Mouse (Mus musculus) gastrocnemius, postnatal 14 days (tissue): ENCODE measurements around the gene Pbrm1. TPM values are rescaled to one million over a fixed set of nuclear protein-coding genes. Genes with fewer than 3 reads are reported as not detected.

ENCODE experiments used
- DNase-seq: peaks from one replicate; pipeline ENCODE4 v3.0.0; 2021; ENCODE audit warnings: mixed read lengths
- intact Hi-C: fragments of 180-260 bp; cut with DNase I; formaldehyde crosslinking; loops from one replicate; pipeline ENCODE4 v1.15.1; 2025; ENCODE audit warnings: low total_unique reads
- total RNA-seq, 2 experiments: library from RNA; stranded (reverse); gene quantifications; 2 replicates each; pipeline ENCODE4 v1.2.3; 2021

Pbrm1 gene
- total RNA-seq, 2 experiments from 2014 or later: 49.4 to 51.6 TPM

DNA sequence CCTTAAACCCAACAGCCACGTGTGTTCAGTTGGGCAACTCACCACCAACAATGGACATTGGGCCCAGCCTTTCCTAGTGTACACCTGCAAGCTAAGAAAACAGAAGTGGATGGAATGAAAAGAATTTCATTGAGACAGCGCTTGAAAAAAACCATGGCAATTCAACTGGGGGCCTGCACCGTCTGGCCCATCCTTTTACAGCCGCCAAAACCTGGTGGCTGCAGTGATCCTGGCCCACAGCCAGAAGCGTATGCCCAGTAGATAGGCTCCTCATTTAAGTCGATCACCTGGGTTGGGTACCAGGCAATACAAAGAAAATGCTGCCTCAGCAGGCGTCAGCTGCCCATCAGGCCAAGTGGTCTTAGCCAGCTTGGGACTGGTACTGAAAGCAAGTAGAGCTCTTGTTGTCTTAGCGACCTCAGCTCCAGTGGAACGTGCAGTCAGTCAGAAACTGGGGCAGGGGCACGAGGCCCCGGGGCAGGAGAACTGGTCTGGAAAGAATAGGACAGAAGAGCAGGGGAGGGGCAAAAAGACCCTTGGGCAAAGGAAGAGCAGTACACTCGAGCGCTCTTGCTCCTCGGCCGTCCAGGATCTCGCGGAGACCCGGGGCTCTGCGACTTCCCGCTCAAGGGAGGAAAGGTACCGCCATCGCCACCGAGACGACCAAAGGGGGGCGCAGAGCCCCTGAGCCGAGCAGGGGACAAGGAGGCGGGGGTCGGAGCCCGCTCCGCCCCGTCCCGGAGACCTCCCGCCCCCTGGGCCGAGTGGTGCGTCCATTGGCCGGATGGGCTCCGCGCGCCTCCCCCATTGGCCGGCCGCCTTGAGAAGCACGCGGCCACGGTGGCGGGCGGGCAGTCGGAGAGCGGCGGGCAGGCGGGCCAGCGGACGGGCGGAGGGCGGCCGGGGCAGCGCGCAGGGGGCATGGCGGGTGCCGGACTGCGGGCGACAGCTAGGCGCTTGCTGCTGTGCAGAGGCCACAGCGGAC is 111.6 kb downstream of the Pbrm1 start, which contains the start of gene Nt5dc2:
Nt5dc2 (plus strand) TSS at position 818 of the 985 bp plus-strand sequence.
- intact Hi-C loops: loop anchor here (10.0 kb wide), 1 partner anchor 54 kb away; no protein-coding TSS in a partner anchor
- DNase-seq: peak; percentile 92

DNA sequence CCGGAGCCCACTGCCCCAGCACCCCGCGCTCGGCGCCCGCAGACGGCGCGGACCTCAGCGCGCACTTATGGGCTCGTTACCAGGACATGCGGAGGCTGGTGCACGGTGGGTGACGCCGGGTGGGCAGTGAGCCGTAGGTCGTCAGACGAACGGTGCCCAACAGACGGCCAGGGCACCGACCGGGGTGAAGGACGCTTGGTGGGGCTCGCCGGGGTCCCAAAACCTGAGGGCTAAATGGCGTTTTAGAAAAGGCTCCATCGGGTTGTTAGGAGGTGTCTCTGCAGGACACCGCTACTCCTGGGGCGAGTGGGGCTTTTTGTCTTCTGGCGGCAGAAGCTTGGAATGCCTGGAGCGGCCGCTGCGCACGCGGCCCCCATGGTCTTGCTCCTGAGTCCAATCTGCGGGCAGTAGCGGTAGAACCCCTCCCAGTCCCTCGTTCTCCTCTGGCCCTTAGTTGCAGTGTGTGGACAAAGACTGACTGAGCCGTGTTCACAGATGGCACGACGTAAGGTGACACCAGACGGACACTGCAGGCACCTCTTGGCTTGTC is 112.4 kb downstream of the Pbrm1 start:
- DNase-seq: no peak
- intact Hi-C loops: loop anchor here (10.0 kb wide), 1 partner anchor 53 kb away; no protein-coding TSS in a partner anchor

DNA sequence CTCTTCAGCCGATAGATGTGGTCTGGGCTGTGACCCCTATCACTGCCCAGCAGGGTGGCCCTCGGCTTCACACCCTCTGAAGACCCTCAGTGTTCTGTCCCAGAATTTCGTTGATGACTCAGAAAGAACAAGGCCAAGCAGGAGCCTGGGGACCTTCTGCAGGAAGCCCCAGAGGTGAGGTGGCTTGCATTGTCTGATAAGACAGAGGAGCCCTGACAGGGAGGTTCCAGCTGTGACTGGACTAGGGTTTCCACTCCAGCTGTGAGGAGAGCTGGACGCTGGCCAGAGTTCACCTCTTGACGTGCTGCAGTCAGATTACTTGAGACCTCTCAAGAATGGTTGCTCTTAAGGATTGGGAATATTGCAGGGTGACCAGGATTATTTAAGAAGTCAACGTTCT is 113.1 kb downstream of the Pbrm1 start:
- intact Hi-C loops: loop anchor here (10.0 kb wide), 1 partner anchor 53 kb away; no protein-coding TSS in a partner anchor
- no peak for DNase-seq

DNA sequence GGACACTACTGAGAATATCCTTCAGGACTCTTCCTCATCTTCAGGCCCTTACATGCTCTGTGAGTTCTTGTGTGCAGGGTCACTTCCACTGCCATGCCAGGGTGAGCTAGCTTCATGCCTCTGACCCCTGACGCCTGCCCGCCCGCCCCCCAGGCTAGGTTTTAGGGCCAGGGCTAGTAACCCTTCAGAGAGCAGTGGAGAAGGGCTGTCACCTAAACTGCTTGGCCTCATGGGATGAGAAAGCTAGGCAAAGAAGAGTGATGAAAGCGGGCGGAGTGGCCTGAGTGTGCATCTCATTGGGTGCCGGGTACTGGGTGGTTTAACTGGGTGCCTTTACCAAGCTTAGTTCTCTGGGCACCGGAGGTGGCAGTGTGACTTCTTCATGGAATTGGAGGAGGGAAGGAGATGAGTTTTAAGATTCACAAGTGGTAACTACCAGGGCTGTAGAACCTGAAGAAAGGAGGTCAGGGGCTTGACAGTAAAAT is 113.6 kb downstream of the Pbrm1 start:
- intact Hi-C loops: loop anchor here (10.0 kb wide), 1 partner anchor 52 kb away; no protein-coding TSS in a partner anchor
- DNase-seq: no peak

DNA sequence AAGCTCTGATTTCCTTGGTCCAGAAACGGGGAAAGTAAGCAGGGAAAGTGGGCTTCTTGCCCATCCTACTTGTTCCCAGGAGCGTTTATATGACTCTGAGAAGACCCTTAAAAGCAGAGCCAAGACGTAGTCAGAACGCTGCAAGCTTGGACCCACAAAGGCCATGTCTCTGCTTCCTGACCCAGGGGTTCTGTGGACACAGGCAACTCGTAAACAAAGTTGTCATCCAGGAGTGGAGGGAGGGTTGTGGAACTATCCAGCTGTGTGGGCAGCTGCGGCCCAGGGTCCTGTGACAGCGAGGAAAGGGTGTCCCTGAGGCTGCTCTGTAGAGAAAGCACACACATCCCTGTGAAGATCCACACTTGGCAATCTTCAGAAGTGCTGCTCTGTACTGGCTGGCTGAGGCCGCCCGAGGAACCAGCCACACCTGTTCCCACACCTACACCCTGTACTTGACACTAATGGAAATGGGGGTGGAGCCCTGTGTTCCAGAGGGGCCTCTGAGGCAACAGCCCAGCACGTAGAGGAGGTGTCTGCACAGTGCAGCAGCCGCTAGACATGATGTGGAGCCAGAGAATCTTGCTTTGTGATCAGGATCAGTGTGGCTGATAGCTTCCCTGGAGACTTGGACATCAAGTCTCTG is 114.2 kb downstream of the Pbrm1 start:
- intact Hi-C loops: loop anchor here (10.0 kb wide), 1 partner anchor 52 kb away; no protein-coding TSS in a partner anchor
- no peak for DNase-seq

DNA sequence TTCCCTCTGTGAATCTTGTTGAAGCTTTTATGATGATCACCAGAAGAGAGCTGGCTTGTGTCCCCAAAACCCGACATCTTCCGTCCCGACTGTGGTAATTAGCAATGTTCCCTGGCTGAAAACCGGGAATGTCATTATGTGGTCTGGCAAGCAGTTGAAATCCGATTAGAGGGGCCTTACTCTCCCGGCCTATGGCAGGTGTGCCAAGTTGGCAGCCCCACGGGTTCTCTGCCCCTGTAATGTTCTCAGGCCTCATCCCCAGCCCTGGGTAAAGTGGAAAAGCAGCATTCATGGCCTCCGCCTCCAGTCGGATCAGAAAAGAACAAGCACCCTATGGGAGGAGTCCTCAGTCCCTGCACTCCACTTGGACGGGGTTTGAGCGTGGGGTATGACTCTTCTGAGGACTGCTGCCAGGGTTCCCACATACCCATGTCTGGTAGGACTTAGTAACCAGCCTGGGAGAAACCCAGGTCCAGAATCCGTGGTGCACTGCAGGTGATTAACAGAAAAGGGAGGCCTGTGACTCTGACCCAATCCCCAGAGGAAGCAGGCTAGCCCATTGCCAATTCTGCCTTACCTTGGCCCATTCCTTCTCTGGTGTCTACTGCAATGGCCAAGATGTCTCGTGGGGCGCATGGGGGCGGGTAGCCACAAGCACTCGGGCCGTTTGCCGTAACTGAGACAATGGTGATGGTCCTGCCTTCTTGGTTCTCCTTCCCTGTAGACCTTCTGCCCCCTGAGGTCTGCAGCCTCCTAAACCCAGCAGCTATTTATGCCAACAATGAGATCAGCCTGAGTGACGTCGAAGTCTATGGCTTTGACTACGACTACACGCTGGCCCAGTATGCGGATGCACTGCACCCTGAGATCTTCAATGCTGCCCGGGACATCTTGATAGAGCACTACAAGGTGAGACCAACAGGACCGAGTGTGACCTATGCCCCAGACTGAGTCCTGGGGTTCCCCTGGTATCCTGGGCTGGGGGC is 115.4 kb downstream of the Pbrm1 start:
- no peak for DNase-seq
- intact Hi-C loops: loop anchor here (10.0 kb wide), 1 partner anchor 50 kb away; no protein-coding TSS in a partner anchor

DNA sequence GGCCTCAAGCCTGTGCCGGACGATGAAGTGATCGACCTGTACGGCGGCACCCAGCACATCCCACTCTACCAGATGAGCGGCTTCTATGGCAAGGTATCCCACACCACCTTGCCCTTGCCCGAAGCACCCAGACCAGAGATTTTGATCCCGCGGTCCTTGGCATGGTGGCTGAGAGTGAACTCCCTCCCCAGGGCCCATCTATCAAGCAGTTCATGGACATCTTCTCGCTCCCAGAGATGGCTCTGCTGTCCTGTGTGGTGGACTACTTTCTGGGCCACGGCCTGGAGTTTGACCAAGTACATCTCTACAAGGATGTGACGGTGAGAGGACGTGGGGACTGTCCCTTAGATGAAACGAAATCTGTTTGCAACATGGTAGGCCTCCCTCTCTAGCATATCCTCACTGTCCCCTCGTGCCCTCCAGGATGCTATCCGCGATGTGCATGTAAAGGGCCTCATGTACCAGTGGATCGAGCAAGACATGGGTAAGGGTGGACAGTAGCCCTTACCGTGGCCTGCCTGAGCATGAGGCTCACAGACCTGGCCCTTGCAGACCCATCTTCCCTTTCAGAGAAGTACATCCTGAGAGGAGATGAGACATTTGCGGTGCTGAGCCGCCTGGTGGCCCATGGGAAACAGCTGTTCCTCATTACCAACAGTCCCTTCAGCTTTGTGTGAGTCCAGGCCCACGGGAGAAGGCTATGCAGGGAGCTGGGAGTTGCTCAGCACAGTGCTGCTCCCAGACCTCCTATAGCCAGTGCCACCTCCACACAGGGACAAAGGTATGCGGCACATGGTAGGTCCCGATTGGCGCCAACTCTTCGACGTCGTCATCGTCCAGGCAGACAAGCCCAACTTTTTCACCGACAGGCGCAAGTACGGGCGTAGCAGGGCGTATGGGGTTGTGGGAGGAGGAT is 116.8 kb downstream of the Pbrm1 start:
- no peak for DNase-seq
- intact Hi-C loops: loop anchor here (10.0 kb wide), 1 partner anchor 49 kb away; no protein-coding TSS in a partner anchor

DNA sequence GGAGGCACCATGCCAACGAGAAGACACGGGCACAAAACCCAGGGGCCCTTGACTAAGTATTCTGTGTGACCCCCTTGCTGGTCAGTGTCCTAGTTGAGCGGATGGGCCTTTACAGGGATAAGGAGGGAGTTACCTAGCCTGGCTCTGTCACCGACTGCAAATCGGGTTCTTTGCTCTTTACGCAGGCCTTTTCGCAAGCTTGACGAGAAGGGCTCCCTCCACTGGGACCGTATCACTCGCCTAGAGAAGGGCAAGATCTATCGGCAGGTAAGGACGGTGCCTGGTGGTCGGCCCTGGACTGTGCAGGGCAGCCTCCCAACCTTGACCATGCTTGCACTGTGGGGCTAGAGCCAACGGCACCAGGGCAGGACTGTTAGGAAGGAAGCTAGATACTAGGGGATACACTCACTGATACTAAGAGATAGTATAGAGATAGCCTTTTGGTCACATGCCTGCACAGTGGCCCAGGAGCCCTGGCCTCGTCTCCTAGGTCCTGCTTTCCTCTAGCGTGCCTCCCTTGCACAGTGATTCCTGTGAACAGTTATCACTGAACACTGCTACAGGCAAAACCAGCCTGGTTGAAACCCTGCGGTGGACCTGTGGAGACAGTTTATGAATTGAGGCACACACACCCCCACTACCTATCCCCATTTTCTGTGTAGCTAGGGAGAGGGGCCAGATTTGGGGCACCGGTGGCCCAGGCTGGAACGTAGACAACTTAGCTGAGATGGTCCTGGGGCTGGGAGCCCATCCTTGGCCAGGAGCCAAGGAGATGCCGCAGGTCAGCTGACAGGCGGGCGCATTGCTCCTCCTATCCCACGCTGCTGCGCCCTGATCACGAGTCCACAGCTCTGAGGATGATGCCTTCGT is 117.7 kb downstream of the Pbrm1 start:
- no peak for DNase-seq
- intact Hi-C loops: loop anchor here (10.0 kb wide), 1 partner anchor 48 kb away; no protein-coding TSS in a partner anchor

DNA sequence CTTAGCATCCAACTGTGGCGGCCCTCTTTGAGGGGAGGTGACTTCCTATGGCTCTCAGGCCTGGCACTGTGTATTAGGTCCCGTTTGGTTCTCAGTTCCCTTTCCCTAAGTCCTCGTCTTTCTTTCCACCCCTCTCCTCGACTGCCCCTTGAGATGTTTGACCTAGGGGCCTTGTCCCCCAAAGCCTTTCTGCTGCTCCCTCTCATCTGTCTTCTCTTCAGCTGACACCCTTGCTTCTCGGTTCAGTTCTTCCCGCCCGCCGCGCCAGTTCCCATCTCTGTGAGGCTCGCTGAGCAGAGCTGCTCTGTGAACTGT is 118.3 kb downstream of the Pbrm1 start:
- no peak for DNase-seq
- intact Hi-C loops: loop anchor here (10.0 kb wide), 1 partner anchor 48 kb away; no protein-coding TSS in a partner anchor

DNA sequence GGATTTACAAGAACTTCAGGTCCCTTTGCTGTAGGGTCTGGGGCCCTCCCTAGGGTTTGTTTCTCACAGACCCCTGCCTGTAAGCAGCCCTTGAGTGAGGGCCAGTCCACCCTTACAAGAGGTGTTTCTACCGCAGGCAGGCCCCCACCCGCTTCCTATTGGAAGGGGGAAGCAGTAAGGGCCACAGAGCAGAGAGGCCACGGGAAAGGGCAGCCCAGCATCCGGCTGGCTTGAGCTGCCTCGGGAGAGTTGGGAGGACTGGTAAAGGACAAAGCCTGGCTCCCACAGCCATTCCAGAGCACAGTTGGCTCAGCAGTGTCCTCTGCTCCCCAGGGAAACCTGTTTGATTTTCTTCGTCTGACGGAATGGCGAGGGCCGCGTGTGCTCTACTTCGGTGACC is 118.9 kb downstream of the Pbrm1 start:
- DNase-seq: no peak
- intact Hi-C loops: loop anchor here (10.0 kb wide), 1 partner anchor 47 kb away; no protein-coding TSS in a partner anchor

DNA sequence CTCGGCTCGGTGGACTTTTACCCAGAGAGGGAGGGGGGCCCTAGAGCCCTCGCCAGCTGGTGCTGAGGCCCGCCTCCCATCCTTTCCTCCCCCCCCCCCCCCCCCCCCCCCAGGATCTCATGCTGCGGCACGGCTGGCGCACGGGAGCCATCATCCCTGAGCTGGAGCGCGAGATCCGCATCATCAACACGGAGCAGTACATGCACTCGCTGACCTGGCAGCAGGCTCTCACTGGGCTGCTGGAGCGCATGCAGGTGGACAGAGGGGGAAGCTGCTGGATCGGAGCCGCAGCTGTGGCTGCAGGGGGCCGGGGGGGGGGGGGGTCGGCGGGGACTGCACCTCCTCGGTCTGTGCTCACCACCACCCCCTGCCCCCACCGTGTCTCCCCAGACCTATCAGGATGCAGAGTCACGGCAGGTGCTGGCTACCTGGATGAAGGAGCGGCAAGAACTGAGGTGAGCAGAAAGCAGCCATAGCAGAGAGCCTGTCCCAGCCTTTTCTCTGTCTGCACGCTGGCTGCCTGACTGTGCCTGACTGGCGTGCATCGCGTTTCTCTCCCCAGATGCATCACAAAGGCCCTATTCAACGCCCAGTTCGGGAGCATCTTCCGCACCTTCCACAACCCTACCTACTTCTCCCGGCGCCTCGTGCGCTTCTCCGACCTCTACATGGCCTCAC is 119.4 kb downstream of the Pbrm1 start:
- DNase-seq: no peak
- intact Hi-C loops: loop anchor here (10.0 kb wide), 1 partner anchor 46 kb away; no protein-coding TSS in a partner anchor

DNA sequence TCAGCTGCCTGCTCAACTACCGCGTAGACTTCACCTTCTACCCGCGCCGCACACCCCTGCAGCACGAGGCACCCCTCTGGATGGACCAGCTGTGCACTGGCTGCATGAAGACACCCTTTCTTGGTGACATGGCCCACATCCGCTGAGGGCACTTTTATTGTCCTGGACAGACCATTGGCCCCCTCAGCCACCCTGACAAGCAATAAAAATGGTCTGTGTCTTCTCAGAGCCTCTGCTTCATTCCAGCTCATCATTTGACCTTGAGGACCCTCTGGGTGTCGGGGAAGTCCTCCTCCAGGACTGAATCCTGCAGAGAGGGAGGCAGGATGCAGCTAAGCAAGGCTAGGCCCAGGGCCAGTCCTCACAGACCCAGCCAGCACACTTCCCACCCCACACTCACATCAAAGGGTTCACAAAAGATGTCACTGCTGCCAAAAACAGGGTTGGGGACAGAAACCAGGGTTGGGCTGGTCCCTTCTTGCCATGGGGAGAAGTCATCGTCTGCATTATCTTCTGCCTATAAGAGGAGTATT is 120.0 kb downstream of the Pbrm1 start:
- intact Hi-C loops: loop anchor here (10.0 kb wide), 1 partner anchor 46 kb away; no protein-coding TSS in a partner anchor
- DNase-seq: no peak

DNA sequence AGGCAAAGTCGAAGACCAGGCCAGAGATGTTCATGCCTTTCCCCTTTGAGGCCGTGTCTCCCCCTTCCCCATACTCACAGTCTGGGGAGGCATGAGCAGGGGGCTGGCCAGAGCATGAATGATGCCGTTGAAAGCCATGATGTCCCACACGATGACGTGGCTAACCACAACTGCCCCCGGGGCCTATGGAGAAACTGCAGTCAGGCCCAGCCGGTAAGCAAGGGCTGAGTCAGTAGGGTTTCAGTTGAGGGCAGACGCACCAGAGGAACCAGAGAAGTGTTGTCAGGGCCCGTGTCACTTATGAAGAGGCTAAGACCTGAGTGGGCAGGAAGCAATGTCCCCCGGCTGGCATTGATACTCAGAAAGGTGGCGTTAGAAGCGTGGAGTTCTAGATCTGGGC is 120.7 kb downstream of the Pbrm1 start:
- intact Hi-C loops: loop anchor here (10.0 kb wide), 1 partner anchor 45 kb away; no protein-coding TSS in a partner anchor
- DNase-seq: no peak

DNA sequence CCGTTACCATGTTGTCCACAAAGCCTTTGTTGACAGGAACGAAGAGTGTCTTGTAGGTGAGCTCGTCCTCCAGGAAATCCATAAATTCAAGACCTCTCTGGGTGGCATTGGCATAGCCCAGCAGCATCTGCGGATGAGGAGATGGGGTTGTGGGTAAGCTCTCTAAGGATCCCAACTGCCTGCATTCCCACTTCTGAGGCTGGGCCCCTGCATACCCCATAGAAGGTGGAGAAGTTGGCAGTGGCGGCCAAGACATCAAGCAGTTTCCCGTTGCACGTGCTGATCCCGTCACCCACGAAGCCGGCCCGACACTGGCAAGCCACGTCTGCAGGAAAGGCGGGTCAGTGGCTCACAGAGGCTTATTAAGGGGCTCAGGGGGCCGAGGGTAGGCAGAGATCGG is 121.2 kb downstream of the Pbrm1 start:
- intact Hi-C loops: no loop called here
- DNase-seq: no peak

DNA sequence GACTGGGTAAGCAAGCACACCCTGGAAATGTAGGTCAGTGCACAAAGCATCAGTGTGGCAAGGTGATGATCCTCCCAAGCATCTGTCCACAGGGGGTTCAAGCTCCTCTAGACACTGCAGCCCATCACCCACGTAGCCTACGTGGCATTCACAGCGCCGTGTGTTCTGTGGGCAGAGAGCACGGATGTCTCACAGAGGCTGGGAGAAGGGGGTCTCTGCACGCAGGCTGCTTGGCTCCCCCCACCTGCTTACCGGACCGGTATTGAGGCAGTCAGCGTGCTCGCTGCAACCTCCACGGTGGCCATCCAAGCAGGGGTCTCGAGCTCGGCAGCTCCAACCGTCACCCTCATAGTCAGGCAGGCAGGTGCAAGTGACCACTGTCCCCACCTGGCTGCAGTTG is 122.1 kb downstream of the Pbrm1 start:
- no peak for DNase-seq
- intact Hi-C loops: no loop called here

DNA sequence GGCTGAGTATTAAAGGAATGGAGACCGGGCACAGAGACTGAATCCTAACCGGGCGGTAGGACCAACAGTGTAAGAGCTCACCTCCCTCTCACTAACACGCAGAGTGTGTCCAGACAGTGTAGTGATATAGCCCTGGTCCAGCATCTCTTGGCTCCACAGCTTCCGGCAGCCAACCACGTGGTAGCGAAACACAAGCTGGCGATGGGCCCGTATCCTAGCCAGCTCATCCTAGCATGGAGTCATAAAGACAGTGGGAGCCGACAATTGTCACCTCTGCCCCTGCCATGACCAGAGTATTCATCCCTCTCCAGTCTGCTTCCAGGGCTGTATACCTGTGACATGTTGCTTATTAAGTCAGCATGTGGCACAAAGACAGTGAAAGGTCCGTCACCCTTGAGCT is 126.8 kb downstream of the Pbrm1 start:
- no peak for DNase-seq
- intact Hi-C loops: no loop called here
